Mouse (Mus musculus) midbrain, postnatal 0 days (tissue): Measurements from ENCODE around the gene Chd8. TPM values are rescaled to one million over a fixed set of nuclear protein-coding genes. Genes with fewer than 3 reads are reported as not detected.

Source experiments
- ATAC-seq: fragments of 200-750 bp; cut with Nextera tagmentation; 2 replicates; pipeline ENCODE4 v1.8.0; 2017; ENCODE audit warnings: moderate number of reproducible peaks, mild to moderate bottlenecking, moderate TSS enrichment, moderate library complexity; ENCODE audit not compliant: low FRiP score
- DNase-seq: peaks from one replicate; pipeline ENCODE4 v3.0.0-alpha.2; 2015; ENCODE audit warnings: low spot score
- H3K27ac ChIP-seq: fragments of 300-500 bp; sonication (generic); 2 replicates; pipeline ENCODE4 v1.5.1; 2014; ENCODE audit warnings: low read depth, mild to moderate bottlenecking, low read length, mixed read lengths
- H3K27me3 ChIP-seq: fragments of 300-500 bp; sonication (generic); 2 replicates; pipeline ENCODE4 v1.6.1; 2014; ENCODE audit warnings: low read length, control low read depth, mixed read lengths; ENCODE audit not compliant: insufficient read depth
- H3K36me3 ChIP-seq: fragments of 300-500 bp; sonication (generic); 2 replicates; pipeline ENCODE4 v1.6.1; 2014; ENCODE audit warnings: low read length, control low read depth, mixed read lengths; ENCODE audit not compliant: insufficient read depth
- H3K4me1 ChIP-seq: fragments of 300-500 bp; sonication (generic); 2 replicates; pipeline ENCODE4 v1.6.1; 2014; ENCODE audit warnings: mild to moderate bottlenecking, control low read depth, antibody characterized with exemption, low read length, mixed read lengths; ENCODE audit not compliant: insufficient read depth
- H3K4me2 ChIP-seq: fragments of 300-500 bp; sonication (generic); 2 replicates; pipeline ENCODE4 v1.6.1; 2014; ENCODE audit warnings: low read depth, mild to moderate bottlenecking, low read length, mixed read lengths; ENCODE audit not compliant: poor library complexity, severe bottlenecking
- H3K4me3 ChIP-seq: fragments of 300-500 bp; sonication (generic); 2 replicates; pipeline ENCODE4 v1.5.1; 2014; ENCODE audit warnings: low read depth, mild to moderate bottlenecking, low read length, moderate library complexity
- H3K9ac ChIP-seq: fragments of 300-500 bp; sonication (generic); replicated peaks from 2 replicates; pipeline ENCODE4 v1.6.1; 2014; ENCODE audit warnings: mild to moderate bottlenecking, low read length, moderate library complexity, mixed read lengths; ENCODE audit not compliant: poor library complexity, severe bottlenecking
- H3K9me3 ChIP-seq: fragments of 300-500 bp; sonication (generic); 2 replicates; pipeline ENCODE4 v1.6.1; 2016; ENCODE audit warnings: low read length, control low read depth
- CTCF ChIP-seq: IDR thresholded peaks from 2 replicates; pipeline ENCODE4 v1.5.1; 2016; ENCODE audit warnings: antibody characterized with exemption, mild to moderate bottlenecking
- WGBS: fragments of 180-500 bp; shearing (Covaris S2); extraction: QIAGEN DNeasy Blood & Tissue Kit; methylation state at CpG from one replicate; pipeline ENCODE4 v1.1.7; 2014; 5-methylcytosine and 5-hydroxymethylcytosine counted together
- polyA plus RNA-seq: library from polyadenylated mRNA; unstranded; fragments of >200 nt; fragmentation: Nextera tagmentation; extraction: Ambion mirVana; gene quantifications from 2 replicates; pipeline ENCODE4 v1.2.1, GENCODE M21; 2015
- total RNA-seq: library from RNA; depleted of rRNA; stranded (reverse); fragments of >200 nt; gene quantifications from 2 replicates; pipeline ENCODE4 v1.2.3, GENCODE M21; 2014

Gene Chd8
- total and polyA plus RNA-seq, 2 experiments from 2014 or later = 31.9 to 109 TPM

DNA sequence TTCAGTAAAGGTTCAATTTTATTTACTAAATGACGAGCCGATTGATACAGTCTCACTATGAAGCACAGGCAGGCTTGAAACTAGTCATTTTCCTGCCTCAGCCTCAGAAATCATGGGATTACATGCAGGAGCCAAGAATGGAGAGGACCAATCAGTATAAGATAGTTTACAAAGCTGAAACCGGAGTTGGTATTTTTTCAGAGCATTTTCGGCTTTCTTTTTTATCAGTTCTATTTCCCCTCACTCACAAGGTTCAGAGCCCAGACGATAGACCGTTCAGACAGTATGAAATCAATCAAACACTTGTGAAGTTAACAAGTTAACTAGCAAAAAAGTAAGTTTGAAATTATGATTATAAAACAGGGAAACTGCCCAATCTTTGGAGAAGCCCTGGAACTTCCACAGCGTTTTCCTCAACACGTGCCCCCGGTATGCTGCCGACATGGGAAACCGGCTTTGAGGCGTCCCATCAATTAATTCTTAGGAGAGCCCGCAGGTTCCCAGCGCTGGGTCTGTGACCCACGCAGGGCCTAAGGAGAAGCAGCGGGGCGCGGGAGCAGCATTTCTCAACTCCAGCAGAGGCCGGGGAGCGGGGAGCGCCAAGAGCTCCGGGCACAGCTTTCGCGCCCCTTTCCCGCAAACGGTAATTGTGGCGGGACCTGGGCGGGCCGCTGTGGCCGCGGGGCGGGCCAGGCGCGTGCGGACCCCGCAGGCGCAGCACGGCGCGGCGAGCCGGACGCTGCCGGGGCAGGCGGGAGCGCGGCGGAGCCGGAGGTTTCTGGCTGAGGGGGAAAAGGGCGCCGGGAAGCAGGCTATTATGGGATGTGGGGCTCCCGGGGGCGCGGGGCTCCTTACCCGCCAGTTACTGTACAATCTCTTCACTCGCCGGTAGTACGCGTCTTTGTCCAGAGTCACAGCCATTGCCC, 61.1 kb downstream of the Chd8 start:
- H3K27me3 ChIP-seq = no peaks in the 10 kb centered on the region
- peak overlapping the region; percentile 71 for H3K4me2 ChIP-seq
- H3K9ac ChIP-seq = peak overlapping the region; percentile 99
- H3K4me3 ChIP-seq = peak overlapping the region; percentile 100
- peaks cover 6% of the 10 kb centered on the region; the same call in 1 of the 2 replicates for H3K4me1 ChIP-seq
- no peak for ATAC-seq
- H3K36me3 ChIP-seq = peaks cover 22% of the 10 kb centered on the region
- peak overlapping the region; percentile 93 for H3K27ac ChIP-seq
- no peaks in the 10 kb centered on the region for H3K9me3 ChIP-seq
- no peak for TF ChIP-seq CTCF
- DNase-seq = no peak
- 2% methylated on average over 44 of the region's 59 CpGs for whole genome bisulfite sequencing

DNA sequence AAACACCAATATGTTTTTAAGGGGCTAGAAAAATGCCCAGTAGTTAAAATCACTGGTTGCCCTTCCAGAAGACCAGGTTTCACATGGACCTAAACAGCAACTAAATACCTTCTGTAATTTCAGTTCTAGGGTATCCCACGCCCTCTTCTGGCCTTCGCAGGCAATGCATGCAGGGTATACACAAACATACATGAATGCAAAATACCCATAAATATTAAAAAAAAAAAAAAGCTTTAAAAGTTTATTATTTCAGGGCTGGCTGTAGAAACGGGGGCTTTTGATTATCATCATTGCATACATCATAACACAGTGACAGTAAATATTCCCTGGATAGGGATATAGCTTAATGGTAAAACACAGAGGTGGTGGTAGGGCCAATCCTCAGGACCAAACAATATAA, 61.9 kb downstream of the Chd8 start:
- Histone ChIP-seq H3K27me3 (no peaks in the 10 kb centered on the region), H3K9me3 (no peaks in the 10 kb centered on the region), H3K9ac (peak overlapping the region; percentile 99; the same call in 1 of the 2 replicates), H3K4me2 (peak overlapping the region; percentile 71), H3K4me1 (peaks cover 6% of the 10 kb centered on the region; the same call in 1 of the 2 replicates), H3K27ac (no peak overlapping the region), H3K36me3 (peaks cover 19% of the 10 kb centered on the region), H3K4me3 (peak overlapping the region; percentile 100)
- no peak for ATAC-seq
- TF ChIP-seq CTCF = peak; percentile 68
- 9% methylated on average over 3 of the region's 3 CpGs for WGBS
- peak; percentile 47 for DNase-seq

- ATAC-seq (no peak), DNase-seq (peak; percentile 31)
- TF ChIP-seq CTCF = peak; percentile 67
These were observed 66.7 kb downstream of the Chd8 start for GRCm38 (mm10) chr14:52190740-52191359.

DNA sequence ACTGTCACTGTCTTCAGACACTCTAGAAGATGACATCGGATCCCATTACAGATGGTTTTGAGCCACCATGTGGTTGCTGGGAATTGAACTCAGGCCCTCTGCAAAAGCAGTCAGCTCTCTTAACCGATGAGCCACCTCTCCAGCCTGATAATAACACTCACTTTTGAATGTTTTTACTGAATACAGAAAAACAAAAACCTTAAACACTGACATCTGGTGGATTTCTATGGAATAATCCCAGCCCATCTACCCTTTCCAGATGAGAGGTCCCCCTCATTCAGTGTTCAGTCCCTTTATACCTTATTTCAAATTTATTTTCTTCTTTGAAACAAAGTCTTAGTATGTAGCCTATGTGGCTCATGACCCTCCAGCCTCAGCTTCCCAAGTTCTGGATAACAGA, 68.1 kb downstream of the Chd8 start:
- no peak overlapping the region for H3K27ac ChIP-seq
- DNase-seq = peak; percentile 16

More at GRCm38 (mm10) chr14:52190740-52191359, 66.7 kb downstream of the Chd8 start:
- H3K4me2 ChIP-seq = no peak overlapping the region
- H3K27ac ChIP-seq = no peak overlapping the region
- peaks cover 3% of the 10 kb centered on the region; the same call in 1 of the 2 replicates for H3K4me1 ChIP-seq
- H3K9ac ChIP-seq = no peak overlapping the region
- no peak overlapping the region for H3K4me3 ChIP-seq
- no peaks in the 10 kb centered on the region for H3K27me3 ChIP-seq
- H3K9me3 ChIP-seq = no peaks in the 10 kb centered on the region
- 0 out of 2 replicates have a peak, but pooled peaks cover 6% of the 10 kb centered on the region for H3K36me3 ChIP-seq

GRCm38 (mm10) chr14:52188788-52189187, 68.8 kb downstream of the Chd8 start:
- ATAC-seq = no peak
- Histone ChIP-seq H3K9ac (no peak overlapping the region), H3K4me1 (no peaks in the 10 kb centered on the region), H3K36me3 (0 out of 2 replicates have a peak, but pooled peaks cover 6% of the 10 kb centered on the region), H3K9me3 (no peaks in the 10 kb centered on the region), H3K4me3 (no peak overlapping the region), H3K27me3 (no peaks in the 10 kb centered on the region), H3K4me2 (no peak overlapping the region), H3K27ac (no peak overlapping the region)
- WGBS = 76% methylated on average over 1 of the region's 1 CpGs
- no peak for TF ChIP-seq CTCF
- no peak for DNase-seq

More for the DNA sequence above, 68.1 kb downstream of the Chd8 start:
- no peak overlapping the region for H3K4me2 ChIP-seq
- no peaks in the 10 kb centered on the region for H3K4me1 ChIP-seq
- no peaks in the 10 kb centered on the region for H3K9me3 ChIP-seq
- TF ChIP-seq CTCF = peak; percentile 62
- H3K36me3 ChIP-seq = 0 out of 2 replicates have a peak, but pooled peaks cover 6% of the 10 kb centered on the region
- no peaks in the 10 kb centered on the region for H3K27me3 ChIP-seq
- no peak overlapping the region for H3K4me3 ChIP-seq
- no peak for ATAC-seq
- WGBS = 57% methylated on average over 2 of the region's 2 CpGs
- no peak overlapping the region for H3K9ac ChIP-seq
